Mouse (Mus musculus) 3T3-L1 (cell line): ENCODE results near the gene Gria1.

ENCODE experiments used
- DNase-seq: peaks from one replicate; pipeline ENCODE4 v3.0.0-alpha.2; 2015; ENCODE audit warnings: low read depth, low spot score

Gria1 gene

GRCm38 (mm10) chr11:57297376-57297775 is 286.2 kb downstream of the Gria1 start:
- DNase-seq: peak; percentile 52

GRCm38 (mm10) chr11:57298263-57298662 is 287.1 kb downstream of the Gria1 start:
- no peak for DNase-seq

GRCm38 (mm10) chr11:57298665-57299064 is 287.5 kb downstream of the Gria1 start:
- DNase-seq: no peak

GRCm38 (mm10) chr11:57303602-57304001 is 292.4 kb downstream of the Gria1 start:
- DNase-seq: no peak

- DNase-seq: no peak
Measured at GRCm38 (mm10) chr11:57306116-57306515, 294.9 kb downstream of the Gria1 start.

- no peak for DNase-seq
Measured at GRCm38 (mm10) chr11:57306892-57307291, 295.7 kb downstream of the Gria1 start.

- DNase-seq: no peak
Measured at GRCm38 (mm10) chr11:57317063-57317462, 305.9 kb downstream of the Gria1 start.

GRCm38 (mm10) chr11:57317478-57317877 is 306.3 kb downstream of the Gria1 start:
- no peak for DNase-seq

GRCm38 (mm10) chr11:57319374-57319773 is 308.2 kb downstream of the Gria1 start:
- no peak for DNase-seq

- DNase-seq: no peak
Measured at GRCm38 (mm10) chr11:57324099-57324498, 312.9 kb downstream of the Gria1 start.
